Comparison of ENCODE assay signal across 8 mouse cellular contexts in genomic region chr10:43578754-43579380, GRCm38 (mm10). TPM values are rescaled to one million over a fixed set of nuclear protein-coding genes. Genes with fewer than 3 reads are reported as not detected.
DNase-seq lines count a peak whose midpoint lies in the region; ATAC-seq lines count a peak whose summit lies in the region.

No protein-coding gene starts in this region.

- WGBS in heart, embryonic 10.5 days = under 1% methylated on average over 62 of the region's 65 CpGs
- 1% methylated on average over 46 of the region's 65 CpGs for WGBS in kidney, embryonic 14.5 days

- peaks cover 17% of the 10 kb centered on the region for H3K36me3 ChIP-seq in heart, embryonic 10.5 days
- peaks cover 21% of the 10 kb centered on the region for H3K36me3 ChIP-seq in kidney, embryonic 14.5 days (ENCODE audit: control insufficient read depth, insufficient read depth, low read length)

- H3K4me3 ChIP-seq in heart, embryonic 10.5 days = peak overlapping the region; percentile 80
- peak overlapping the region; percentile 93 for H3K4me3 ChIP-seq in kidney, embryonic 14.5 days (ENCODE audit: low read length)

- H3K27ac ChIP-seq in heart, embryonic 10.5 days = peak overlapping the region; percentile 94
- H3K27ac ChIP-seq in kidney, embryonic 14.5 days (ENCODE audit: low read depth, low read length) = peak overlapping the region; percentile 100

- no peaks in the 10 kb centered on the region for H3K9me3 ChIP-seq in heart, embryonic 10.5 days
- H3K9me3 ChIP-seq in kidney, embryonic 14.5 days (ENCODE audit: control insufficient read depth, low read length) = no peaks in the 10 kb centered on the region

- ATAC-seq in kidney, embryonic 14.5 days (ENCODE audit: low FRiP score, low TSS enrichment) = peak; percentile 92

- peak overlapping the region; percentile 73 for H3K4me2 ChIP-seq in kidney, embryonic 14.5 days (replicated peaks; ENCODE audit: low read depth, low read length)

- intact Hi-C loops in left cerebral cortex, postnatal 4 days (cut with DNase I) = loop anchor here (5.0 to 10.0 kb wide), 3 partner anchors 156 to 496 kb away; partner anchors contain the start of genes Qrsl1 and Rtn4ip1

- peaks cover 6% of the 10 kb centered on the region; the same call in 1 of the 2 replicates for H3K4me1 ChIP-seq in heart, embryonic 10.5 days
- H3K4me1 ChIP-seq in kidney, embryonic 14.5 days (ENCODE audit: control insufficient read depth, insufficient read depth, low read length) = peaks cover 5% of the 10 kb centered on the region; the same call in 1 of the 2 replicates

- H3K9ac ChIP-seq in kidney, embryonic 14.5 days (ENCODE audit: low read depth, low read length) = peak overlapping the region; percentile 94

- H3K27me3 ChIP-seq in heart, embryonic 10.5 days (ENCODE audit: insufficient read depth, poor library complexity, severe bottlenecking) = no peaks in the 10 kb centered on the region
- no peaks in the 10 kb centered on the region for H3K27me3 ChIP-seq in kidney, embryonic 14.5 days (ENCODE audit: control insufficient read depth, insufficient read depth, low read length)

- peak; percentile 89 for DNase-seq in left cerebral cortex, postnatal 4 days
- DNase-seq in left cerebral cortex, adult 8-10 months (ENCODE audit: low spot score in 2 of 2) = no peak
- DNase-seq in embryo, embryonic 11.5 days (ENCODE audit: low read depth, low spot score) = peak; percentile 82
- peak; percentile 95 for DNase-seq in heart, embryonic 10.5 days (ENCODE audit: low spot score)
- DNase-seq in lung, postnatal 25 days (ENCODE audit: low spot score) = peak; percentile 79
- DNase-seq in retina, embryonic 14.5 days (ENCODE audit: low spot score) = peak; percentile 87
- peak; percentile 54 for DNase-seq in urinary bladder, postnatal 10 days (ENCODE audit: low spot score)

RNA-seq across cellular contexts. Expression of gene Cd24a, which starts 0.8 kb away (rescaled TPM):
- 100 to 1,000 TPM; 535 to 639 TPM for total RNA-seq in left cerebral cortex, postnatal 4 days (2021)
- 1 to 10 TPM; 6.3 to 9.3 (median 8.0) TPM for total RNA-seq in left cerebral cortex, adult 8-10 months (2022)
- polyA plus RNA-seq in heart, embryonic 10.5 days (2016; fragmentation: Nextera tagmentation; extraction: Ambion mirVana) = 108 and 192 TPM in 2 replicates
- 609 and 623 TPM in 2 replicates for polyA plus RNA-seq in kidney, embryonic 14.5 days (2014; fragmentation: Nextera tagmentation; extraction: Ambion mirVana)

RNA-seq across cellular contexts. Expression of gene 1700021F05Rik, which starts 38.1 kb away (rescaled TPM):
- total RNA-seq in left cerebral cortex, postnatal 4 days (2021) = 10 to 100 TPM; 45.2 to 52.1 TPM
- total RNA-seq in left cerebral cortex, adult 8-10 months (2022) = 10 to 100 TPM; 32.0 to 42.3 (median 37.3) TPM
- 90.1 and 96.5 TPM in 2 replicates for polyA plus RNA-seq in heart, embryonic 10.5 days (2016; fragmentation: Nextera tagmentation; extraction: Ambion mirVana)
- 73.1 and 80.8 TPM in 2 replicates for polyA plus RNA-seq in kidney, embryonic 14.5 days (2014; fragmentation: Nextera tagmentation; extraction: Ambion mirVana)

RNA-seq across cellular contexts. Expression of gene Gm9803, which starts 55.0 kb away (rescaled TPM):
- total RNA-seq in left cerebral cortex, postnatal 4 days (2021) = 1 to 10 TPM; 4.9 TPM
- total RNA-seq in left cerebral cortex, adult 8-10 months (2022) = 1 to 10 TPM in 3 of 4 experiments, not detected in 1; 3.7 to 5.8 (median 4.0) TPM
- 15.2 and 15.9 TPM in 2 replicates for polyA plus RNA-seq in heart, embryonic 10.5 days (2016; fragmentation: Nextera tagmentation; extraction: Ambion mirVana)
- 10.1 and 11.9 TPM in 2 replicates for polyA plus RNA-seq in kidney, embryonic 14.5 days (2014; fragmentation: Nextera tagmentation; extraction: Ambion mirVana)

Comparison
In these comparisons a context has a peak if more than half of its experiments do, and no peak if none do; other contexts are left out.
1. DNase-seq: peak in left cerebral cortex, postnatal 4 days (single experiment), embryo, embryonic 11.5 days (single experiment), heart, embryonic 10.5 days (single experiment), lung, postnatal 25 days (single experiment), retina, embryonic 14.5 days (single experiment) and urinary bladder, postnatal 10 days (single experiment); none in left cerebral cortex, adult 8-10 months (0 of 2).
2. RNA of gene Cd24a, which starts 0.8 kb away (total RNA-seq): 535 to 639 TPM in left cerebral cortex, postnatal 4 days; 6.3 to 9.3 TPM in left cerebral cortex, adult 8-10 months; every median in the first group is over 10 times any median in the second.